Mouse (Mus musculus) brain, embryonic 14.5 days (tissue): ENCODE data around the gene AA467197.

ENCODE experiments used
- CTCF ChIP-seq: fragments of 200-500 bp; IDR thresholded peaks from 2 replicates; pipeline ENCODE4 v1.5.1; 2012; ENCODE audit warnings: inconsistent platforms, mild to moderate bottlenecking, moderate library complexity, borderline replicate concordance; ENCODE audit not compliant: insufficient read depth, insufficient read length; ENCODE audit errors: extremely low read depth
- POLR2A ChIP-seq: fragments of 200-500 bp; IDR thresholded peaks from 2 replicates; pipeline ENCODE4 v1.6.1; 2012; ENCODE audit warnings: mild to moderate bottlenecking, inconsistent platforms, borderline replicate concordance; ENCODE audit not compliant: poor library complexity, insufficient read depth, insufficient read length, severe bottlenecking; ENCODE audit errors: extremely low read depth

DNA sequence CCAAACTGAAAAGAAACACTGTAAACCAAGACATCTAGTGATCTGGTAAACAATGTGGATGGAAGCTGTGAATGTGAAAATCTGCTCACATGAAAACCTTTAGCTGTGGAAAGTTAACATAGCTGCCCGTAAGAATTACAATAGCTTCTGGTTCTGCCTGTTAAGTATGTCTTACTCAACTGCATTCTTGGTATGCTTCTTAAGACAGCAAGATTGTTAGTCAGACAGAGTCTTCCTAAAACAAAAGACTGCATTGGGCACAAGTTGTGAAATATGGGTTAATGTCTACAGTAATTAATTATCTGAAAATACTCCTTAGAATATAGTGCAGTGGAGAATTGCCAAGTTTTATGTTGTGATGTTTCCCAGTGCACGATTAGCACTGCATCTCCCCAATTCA is 45.7 kb downstream of the AA467197 start:
- TF ChIP-seq POLR2A (no peak), CTCF (no peak)
